Mouse (Mus musculus) embryonic facial prominence, embryonic 12.5 days (tissue): ENCODE results near the gene Aff3. TPM values are rescaled to one million over a fixed set of nuclear protein-coding genes. Genes with fewer than 3 reads are reported as not detected.

Source experiments
- ATAC-seq: fragments of 200-750 bp; cut with Nextera tagmentation; 2 replicates; pipeline ENCODE4 v1.8.0; 2017; ENCODE audit not compliant: insufficient number of reproducible peaks, insufficient read depth, low FRiP score, low TSS enrichment
- H3K27ac ChIP-seq: fragments of 300-500 bp; sonication (generic); 2 replicates; pipeline ENCODE4 v1.5.1; 2016; ENCODE audit warnings: mild to moderate bottlenecking
- H3K27me3 ChIP-seq: fragments of 300-500 bp; sonication (generic); 2 replicates; pipeline ENCODE4 v1.6.1; 2016; ENCODE audit warnings: mild to moderate bottlenecking, moderate library complexity
- H3K36me3 ChIP-seq: fragments of 300-500 bp; sonication (generic); 2 replicates; pipeline ENCODE4 v1.6.1; 2016; ENCODE audit warnings: mild to moderate bottlenecking
- H3K4me1 ChIP-seq: fragments of 300-500 bp; sonication (generic); 2 replicates; pipeline ENCODE4 v1.6.1; 2016
- H3K4me2 ChIP-seq: fragments of 300-500 bp; sonication (generic); replicated peaks from 2 replicates; pipeline ENCODE4 v1.6.1; 2016; ENCODE audit warnings: mild to moderate bottlenecking, moderate library complexity
- H3K4me3 ChIP-seq: fragments of 300-500 bp; sonication (generic); 2 replicates; pipeline ENCODE4 v1.5.1; 2016; ENCODE audit warnings: mild to moderate bottlenecking
- H3K9ac ChIP-seq: fragments of 300-500 bp; sonication (generic); 2 replicates; pipeline ENCODE4 v1.6.1; 2016; ENCODE audit warnings: mild to moderate bottlenecking, moderate library complexity
- H3K9me3 ChIP-seq: fragments of 300-500 bp; sonication (generic); 2 replicates; pipeline ENCODE4 v1.6.1; 2016; ENCODE audit warnings: mild to moderate bottlenecking, moderate library complexity
- WGBS: fragments of 180-500 bp; shearing (Covaris S2); methylation state at CpG from one replicate; pipeline ENCODE4 v1.1.7; 2016; 5-methylcytosine and 5-hydroxymethylcytosine counted together
- polyA plus RNA-seq: library from polyadenylated mRNA; unstranded; fragments of >200 nt; fragmentation: Nextera tagmentation; extraction: Ambion mirVana; gene quantifications from 2 replicates; pipeline ENCODE4 v1.2.1, GENCODE M21; 2016

Aff3 gene
- polyA plus RNA-seq, 1 experiment from 2014 or later: 32.9 TPM

GRCm38 (mm10) chr1:38470166-38470565, 194.6 kb downstream of the Aff3 start:
- no peak overlapping the region for H3K27ac ChIP-seq

GRCm38 (mm10) chr1:38467305-38468083, 197.3 kb downstream of the Aff3 start:
- no peak for ATAC-seq
- H3K36me3 ChIP-seq: no peaks in the 10 kb centered on the region
- no peaks in the 10 kb centered on the region for H3K27me3 ChIP-seq
- H3K27ac ChIP-seq: no peak overlapping the region
- no peak overlapping the region for H3K4me3 ChIP-seq
- H3K9ac ChIP-seq: no peak overlapping the region
- 57% methylated on average over 7 of the region's 7 CpGs for WGBS
- H3K4me2 ChIP-seq: no peak overlapping the region
- H3K4me1 ChIP-seq: peaks cover 6% of the 10 kb centered on the region; the same call in 1 of the 2 replicates
- no peaks in the 10 kb centered on the region for H3K9me3 ChIP-seq

More at GRCm38 (mm10) chr1:38470166-38470565, 194.6 kb downstream of the Aff3 start:
- Histone ChIP-seq H3K9me3 (no peaks in the 10 kb centered on the region), H3K4me2 (no peak overlapping the region), H3K9ac (no peak overlapping the region), H3K36me3 (no peaks in the 10 kb centered on the region), H3K4me1 (peaks cover 5% of the 10 kb centered on the region; the same call in 1 of the 2 replicates), H3K4me3 (no peak overlapping the region), H3K27me3 (no peaks in the 10 kb centered on the region)
- WGBS: 38% methylated on average over 5 of the region's 5 CpGs
- no peak for ATAC-seq

- peaks cover 2% of the 10 kb centered on the region; the same call in 1 of the 2 replicates for H3K4me1 ChIP-seq
- H3K4me3 ChIP-seq: no peak overlapping the region
- H3K9me3 ChIP-seq: no peaks in the 10 kb centered on the region
- H3K9ac ChIP-seq: no peak overlapping the region
- H3K36me3 ChIP-seq: no peaks in the 10 kb centered on the region
- WGBS: 81% methylated on average over 7 of the region's 7 CpGs
- no peak for ATAC-seq
- no peaks in the 10 kb centered on the region for H3K27me3 ChIP-seq
- H3K4me2 ChIP-seq: no peak overlapping the region
- H3K27ac ChIP-seq: no peak overlapping the region
Observed at GRCm38 (mm10) chr1:38456719-38457269, 208.0 kb downstream of the Aff3 start.

- ATAC-seq: no peak
- H3K27ac ChIP-seq: no peak overlapping the region
- WGBS: 87% methylated on average over 8 of the region's 8 CpGs
- no peaks in the 10 kb centered on the region for H3K27me3 ChIP-seq
- no peak overlapping the region for H3K4me2 ChIP-seq
- no peak overlapping the region for H3K9ac ChIP-seq
- H3K4me3 ChIP-seq: no peak overlapping the region
- H3K9me3 ChIP-seq: no peaks in the 10 kb centered on the region
- H3K36me3 ChIP-seq: no peaks in the 10 kb centered on the region
- H3K4me1 ChIP-seq: peaks cover 13% of the 10 kb centered on the region
Observed at GRCm38 (mm10) chr1:38454921-38455320, 209.8 kb downstream of the Aff3 start.

- Histone ChIP-seq H3K4me3 (no peak overlapping the region), H3K4me1 (peaks cover 23% of the 10 kb centered on the region), H3K27ac (no peak overlapping the region), H3K9ac (no peak overlapping the region), H3K4me2 (no peak overlapping the region), H3K27me3 (no peaks in the 10 kb centered on the region), H3K36me3 (no peaks in the 10 kb centered on the region), H3K9me3 (no peaks in the 10 kb centered on the region)
- WGBS: 83% methylated on average over 6 of the region's 6 CpGs
- no peak for ATAC-seq
Observed at GRCm38 (mm10) chr1:38451367-38451766, 213.4 kb downstream of the Aff3 start.

GRCm38 (mm10) chr1:38450677-38451076, 214.1 kb downstream of the Aff3 start:
- WGBS: 84% methylated on average over 12 of the region's 12 CpGs
- 0 out of 2 replicates have a peak, but pooled peaks have one; percentile 23 for ATAC-seq
- 0 out of 2 replicates have a peak overlapping the region, but pooled peaks have one; percentile 14 for H3K27ac ChIP-seq
- peaks cover 23% of the 10 kb centered on the region for H3K4me1 ChIP-seq
- H3K27me3 ChIP-seq: no peaks in the 10 kb centered on the region
- no peak overlapping the region for H3K9ac ChIP-seq
- no peak overlapping the region for H3K4me3 ChIP-seq
- no peak overlapping the region for H3K4me2 ChIP-seq
- H3K36me3 ChIP-seq: no peaks in the 10 kb centered on the region
- no peaks in the 10 kb centered on the region for H3K9me3 ChIP-seq

GRCm38 (mm10) chr1:38449816-38450478, 214.8 kb downstream of the Aff3 start:
- no peaks in the 10 kb centered on the region for H3K27me3 ChIP-seq
- WGBS: 49% methylated on average over 7 of the region's 7 CpGs
- no peak for ATAC-seq
- no peak overlapping the region for H3K4me2 ChIP-seq
- H3K4me3 ChIP-seq: no peak overlapping the region
- peaks cover 23% of the 10 kb centered on the region for H3K4me1 ChIP-seq
- H3K9ac ChIP-seq: no peak overlapping the region
- no peaks in the 10 kb centered on the region for H3K36me3 ChIP-seq
- H3K27ac ChIP-seq: no peak overlapping the region
- no peaks in the 10 kb centered on the region for H3K9me3 ChIP-seq

- no peak overlapping the region for H3K4me3 ChIP-seq
- H3K27ac ChIP-seq: no peak overlapping the region
- ATAC-seq: peak; percentile 22; the same call in 1 of the 2 replicates
- no peaks in the 10 kb centered on the region for H3K36me3 ChIP-seq
- H3K27me3 ChIP-seq: no peaks in the 10 kb centered on the region
- WGBS: 53% methylated on average over 3 of the region's 3 CpGs
- no peak overlapping the region for H3K9ac ChIP-seq
- no peaks in the 10 kb centered on the region for H3K9me3 ChIP-seq
- no peak overlapping the region for H3K4me2 ChIP-seq
- H3K4me1 ChIP-seq: peaks cover 23% of the 10 kb centered on the region
Observed at GRCm38 (mm10) chr1:38448854-38449253, 215.9 kb downstream of the Aff3 start.

- no peaks in the 10 kb centered on the region for H3K36me3 ChIP-seq
- no peak overlapping the region for H3K4me3 ChIP-seq
- no peaks in the 10 kb centered on the region for H3K9me3 ChIP-seq
- ATAC-seq: no peak
- H3K27ac ChIP-seq: no peak overlapping the region
- WGBS: 94% methylated on average over 2 of the region's 2 CpGs
- H3K4me2 ChIP-seq: no peak overlapping the region
- no peaks in the 10 kb centered on the region for H3K27me3 ChIP-seq
- no peak overlapping the region for H3K9ac ChIP-seq
- peaks cover 30% of the 10 kb centered on the region for H3K4me1 ChIP-seq
Observed at GRCm38 (mm10) chr1:38447581-38447980, 217.2 kb downstream of the Aff3 start.

- Histone ChIP-seq H3K4me2 (no peak overlapping the region), H3K9ac (no peak overlapping the region), H3K27ac (no peak overlapping the region), H3K4me3 (no peak overlapping the region), H3K9me3 (no peaks in the 10 kb centered on the region), H3K4me1 (peaks cover 40% of the 10 kb centered on the region), H3K27me3 (no peaks in the 10 kb centered on the region), H3K36me3 (no peaks in the 10 kb centered on the region)
- no peak for ATAC-seq
- WGBS: 83% methylated on average over 12 of the region's 12 CpGs
Observed at GRCm38 (mm10) chr1:38446152-38446820, 218.5 kb downstream of the Aff3 start.

- WGBS: 87% methylated on average over 3 of the region's 3 CpGs
- H3K27ac ChIP-seq: no peak overlapping the region
- H3K4me1 ChIP-seq: peaks cover 42% of the 10 kb centered on the region
Observed at GRCm38 (mm10) chr1:38442887-38443286, 221.9 kb downstream of the Aff3 start.

More at GRCm38 (mm10) chr1:38442887-38443286, 221.9 kb downstream of the Aff3 start:
- no peak for ATAC-seq
- no peak overlapping the region for H3K4me3 ChIP-seq
- H3K9me3 ChIP-seq: no peaks in the 10 kb centered on the region
- H3K27me3 ChIP-seq: no peaks in the 10 kb centered on the region
- no peak overlapping the region for H3K4me2 ChIP-seq
- H3K9ac ChIP-seq: no peak overlapping the region
- no peaks in the 10 kb centered on the region for H3K36me3 ChIP-seq
